Mouse (Mus musculus) T-helper 1 cell (primary cell): ENCODE measurements around the gene Nsun3.

Source experiments
- in situ Hi-C: fragments of 300-600 bp; cut with MboI, MseI; formaldehyde crosslinking; loops from one replicate; pipeline ENCODE4 v1.15.1; 2025; ENCODE audit warnings: high pct_unique_total_duplicates

Gene Nsun3

DNA sequence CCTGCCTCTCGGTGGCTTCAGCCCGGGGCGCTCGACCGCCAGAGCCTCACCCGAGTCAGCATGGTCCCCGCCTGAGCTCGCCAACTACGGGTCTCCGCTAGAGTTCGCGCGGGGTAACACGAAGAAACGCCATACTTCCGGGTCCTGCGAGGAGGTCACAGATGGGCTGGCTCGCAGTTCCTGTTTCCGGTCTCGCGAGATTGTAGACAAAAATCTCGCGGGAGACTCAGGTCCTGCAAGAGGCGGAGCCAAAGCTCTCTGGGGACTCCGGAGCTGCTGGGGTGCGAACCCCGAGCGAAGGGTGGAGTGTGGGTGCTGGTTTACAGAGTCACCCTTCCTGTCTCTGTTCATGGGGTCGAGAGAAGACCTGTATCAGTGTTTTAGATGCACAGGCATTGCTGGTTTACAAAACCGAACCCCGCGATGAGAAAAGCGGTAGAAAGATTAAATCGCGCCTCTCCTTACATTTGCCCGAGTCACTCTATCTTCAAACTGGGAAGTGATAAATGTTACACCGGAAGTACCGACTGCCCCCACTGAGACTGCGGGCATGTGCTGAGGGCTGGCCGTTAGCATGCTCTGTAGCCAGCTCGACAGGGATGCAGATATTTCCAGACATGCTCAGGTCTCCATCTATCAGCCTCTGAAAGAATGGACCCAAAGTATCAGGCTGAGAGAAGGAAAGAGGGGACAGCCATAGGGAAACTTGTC, at the start of gene Nsun3:
Gene Nsun3 (minus strand): TSS at position 198 of the 711 bp plus-strand sequence.
- in situ Hi-C loops: no loop called here

DNA sequence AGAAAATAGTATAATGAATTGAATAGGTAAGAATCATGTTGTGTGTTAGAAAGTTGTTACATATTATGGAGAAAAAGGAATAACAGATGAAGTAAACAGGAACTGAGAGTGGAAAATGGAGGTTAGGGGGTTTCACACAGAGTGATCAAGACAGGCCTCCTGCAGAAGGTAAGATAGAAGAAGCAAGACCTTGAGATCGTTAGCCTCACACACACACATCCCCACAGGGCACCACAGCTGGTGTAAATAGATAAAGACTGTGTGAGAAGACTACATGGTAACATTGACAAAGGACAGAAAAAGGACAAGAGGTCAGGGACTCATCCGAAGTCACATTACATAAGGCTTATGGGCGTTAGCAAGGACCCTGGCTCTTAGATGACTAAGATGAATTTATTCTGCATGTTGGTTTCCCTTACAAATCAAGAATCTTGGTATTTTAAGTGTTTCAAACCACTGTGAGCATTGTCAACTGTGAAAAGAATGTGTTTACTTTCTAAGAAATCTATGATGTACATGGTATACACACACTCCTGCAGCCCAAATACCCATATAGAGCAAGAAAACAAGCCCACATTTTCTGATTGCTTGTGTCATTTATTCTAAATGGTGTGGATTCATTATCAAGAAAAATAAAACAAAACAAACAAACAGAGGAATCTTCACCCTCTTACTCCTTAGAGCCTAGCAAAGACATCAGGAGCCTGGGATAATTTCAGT, 47.6 kb upstream of the Nsun3 start:
- in situ Hi-C loops: no loop called here

DNA sequence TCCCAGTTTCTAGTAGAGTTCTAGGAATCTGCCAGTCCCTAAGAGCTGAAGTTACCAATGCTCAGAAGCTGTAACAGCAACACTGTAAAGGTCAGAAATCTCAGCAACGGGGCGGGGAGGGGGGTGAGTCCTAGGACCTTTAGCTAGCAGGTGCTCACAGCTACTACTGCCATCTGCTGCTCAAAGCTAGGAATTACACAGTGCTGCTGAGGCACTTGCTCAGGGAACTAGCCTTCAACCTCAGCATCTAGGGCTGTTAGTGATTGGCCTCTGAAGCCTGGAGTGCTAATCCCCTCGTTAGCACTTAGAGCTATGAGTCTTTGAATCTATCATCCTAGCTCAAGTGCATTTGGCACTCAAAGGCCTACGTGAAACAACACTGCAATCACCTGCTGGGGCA, 45.9 kb upstream of the Nsun3 start:
- in situ Hi-C loops: no loop called here

DNA sequence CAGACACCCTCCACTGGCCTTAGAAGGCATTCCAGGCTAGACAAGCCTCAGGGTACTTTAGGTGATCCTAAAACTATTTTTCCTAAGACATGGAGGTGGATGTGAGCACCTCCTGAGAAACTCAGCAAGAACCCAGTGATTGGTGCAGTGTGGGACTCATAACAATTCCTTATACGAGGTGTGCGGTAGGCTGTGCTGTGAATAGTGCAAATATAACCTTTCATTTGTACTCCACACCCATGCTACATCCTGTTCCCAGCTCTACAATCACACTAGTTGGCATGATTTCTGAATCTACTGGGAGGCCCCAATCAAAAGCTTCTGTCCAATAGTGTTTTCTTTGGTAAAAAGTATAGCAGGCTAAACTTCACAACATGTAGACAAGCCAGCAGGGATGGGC, 45.4 kb upstream of the Nsun3 start:
- in situ Hi-C loops: no loop called here

DNA sequence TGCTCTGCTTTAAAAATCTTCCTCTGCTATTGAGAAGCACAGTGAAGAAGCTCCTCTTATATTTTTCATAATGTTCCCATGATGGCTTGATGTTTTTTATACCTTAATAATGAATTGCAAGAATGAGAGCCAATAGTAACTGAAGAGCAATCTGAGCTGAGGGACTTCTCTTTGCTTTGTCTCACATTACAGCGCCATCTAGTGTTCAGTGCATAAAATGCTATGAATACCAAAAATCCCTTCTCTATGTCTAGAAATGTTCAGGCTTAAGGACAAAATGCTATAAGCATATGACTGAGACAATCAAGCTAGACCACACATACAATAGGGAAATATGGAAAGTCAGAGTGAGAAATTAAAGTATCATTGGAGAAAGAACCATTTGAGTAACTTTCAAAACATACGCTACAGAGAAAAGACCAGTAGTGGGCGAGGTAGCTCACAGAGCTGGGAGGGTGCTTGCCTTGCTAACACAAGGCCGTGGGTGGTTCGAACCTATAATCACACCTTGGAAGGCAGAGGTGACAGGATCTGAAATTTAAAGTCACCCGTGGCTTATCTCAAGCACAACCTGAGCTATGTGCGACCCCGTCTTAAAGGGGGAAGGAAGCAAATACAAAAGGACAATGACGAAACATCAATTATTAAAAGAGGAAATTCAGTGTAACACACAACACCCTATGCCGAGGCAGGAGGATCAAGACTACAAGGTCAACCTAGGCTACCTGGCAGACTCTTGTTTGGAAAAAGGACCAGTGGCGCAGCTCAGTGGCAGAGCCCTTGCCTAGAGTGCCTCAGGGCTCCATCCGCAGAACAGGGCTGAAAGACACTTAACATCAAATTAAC, 39.8 kb upstream of the Nsun3 start:
- in situ Hi-C loops: no loop called here

DNA sequence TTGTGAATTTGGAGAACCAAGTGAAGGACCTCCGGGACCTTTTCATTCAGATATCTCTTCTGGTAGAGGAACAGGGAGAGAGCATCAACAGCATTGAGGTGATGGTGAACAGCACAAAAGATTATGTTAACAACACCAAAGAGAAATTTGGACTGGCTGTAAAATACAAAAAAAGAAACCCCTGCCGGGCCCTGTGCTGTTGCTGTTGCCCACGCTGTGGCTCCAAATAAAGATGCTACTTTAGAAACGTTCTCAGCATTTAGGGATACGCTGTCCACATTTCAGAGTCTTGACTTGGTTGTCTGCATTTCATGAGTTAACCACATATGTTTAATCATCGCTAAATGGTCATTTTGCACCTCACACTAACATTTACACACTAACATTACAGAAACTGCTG, 35.9 kb upstream of the Nsun3 start:
- in situ Hi-C loops: no loop called here

DNA sequence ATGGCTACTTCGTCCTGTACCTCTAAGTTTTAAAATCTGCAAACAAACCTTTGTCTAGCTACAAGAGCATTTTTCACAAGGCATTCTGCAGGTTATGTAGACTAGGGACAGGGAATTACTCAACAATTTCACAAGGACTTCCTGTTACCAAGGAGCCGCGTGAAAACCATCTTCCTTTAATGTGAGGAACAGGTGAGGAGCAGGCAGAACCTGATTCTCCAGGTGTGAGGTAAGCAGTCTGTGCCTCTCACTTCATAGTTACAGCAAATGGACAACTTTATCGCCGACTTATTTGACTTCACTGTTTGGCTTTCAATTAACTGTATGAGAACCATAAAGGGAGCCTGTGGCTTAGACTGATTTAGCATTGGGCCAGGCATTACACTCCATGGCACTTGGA, 27.9 kb upstream of the Nsun3 start, which contains the start of gene Stx19:
Gene Stx19 (plus strand): TSS at position 186 of the 400 bp plus-strand sequence.
- in situ Hi-C loops: loop anchor here (10.0 kb wide), 1 partner anchor 690 kb away; no protein-coding TSS in a partner anchor

DNA sequence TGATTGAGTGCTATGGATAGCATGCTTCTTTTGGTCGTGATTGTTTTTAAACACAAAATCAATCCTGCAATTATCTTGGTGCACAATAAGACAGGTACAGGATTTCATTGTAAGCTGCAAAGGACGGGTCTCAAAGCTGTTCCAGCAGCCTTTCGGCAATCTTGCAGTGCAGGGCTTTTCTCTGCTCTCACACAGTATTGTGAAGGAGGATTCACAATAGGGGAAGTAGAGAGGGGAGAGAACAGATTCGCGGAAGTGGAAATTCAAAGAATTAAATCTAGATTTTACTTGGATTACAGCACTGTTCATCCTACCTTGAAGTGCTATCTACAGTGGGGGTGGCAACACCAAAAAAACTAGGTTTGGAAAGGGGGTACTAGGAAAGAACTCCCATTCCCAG, 27.2 kb upstream of the Nsun3 start:
- in situ Hi-C loops: loop anchor here (10.0 kb wide), 1 partner anchor 689 kb away; no protein-coding TSS in a partner anchor

DNA sequence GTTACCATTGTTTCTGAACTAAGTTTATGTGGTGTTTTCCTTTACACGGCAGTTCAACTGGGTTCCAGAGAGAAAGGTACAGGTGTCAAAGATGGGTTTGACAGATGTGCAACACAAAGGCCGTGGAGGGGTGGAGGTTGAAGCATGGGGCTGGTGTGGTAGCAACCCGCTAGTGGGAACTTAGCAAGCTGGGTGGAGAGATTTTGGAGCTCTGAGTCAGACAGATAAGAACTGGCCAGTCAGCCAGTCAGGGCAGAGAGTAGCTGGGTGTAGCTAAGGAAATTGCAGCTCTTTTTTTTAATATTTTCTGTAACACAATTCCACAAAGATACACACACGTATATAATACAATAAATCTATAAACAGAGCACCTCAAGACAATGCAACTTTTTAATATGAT, 24.2 kb upstream of the Nsun3 start:
- in situ Hi-C loops: loop anchor here (10.0 kb wide), 1 partner anchor 686 kb away; no protein-coding TSS in a partner anchor

DNA sequence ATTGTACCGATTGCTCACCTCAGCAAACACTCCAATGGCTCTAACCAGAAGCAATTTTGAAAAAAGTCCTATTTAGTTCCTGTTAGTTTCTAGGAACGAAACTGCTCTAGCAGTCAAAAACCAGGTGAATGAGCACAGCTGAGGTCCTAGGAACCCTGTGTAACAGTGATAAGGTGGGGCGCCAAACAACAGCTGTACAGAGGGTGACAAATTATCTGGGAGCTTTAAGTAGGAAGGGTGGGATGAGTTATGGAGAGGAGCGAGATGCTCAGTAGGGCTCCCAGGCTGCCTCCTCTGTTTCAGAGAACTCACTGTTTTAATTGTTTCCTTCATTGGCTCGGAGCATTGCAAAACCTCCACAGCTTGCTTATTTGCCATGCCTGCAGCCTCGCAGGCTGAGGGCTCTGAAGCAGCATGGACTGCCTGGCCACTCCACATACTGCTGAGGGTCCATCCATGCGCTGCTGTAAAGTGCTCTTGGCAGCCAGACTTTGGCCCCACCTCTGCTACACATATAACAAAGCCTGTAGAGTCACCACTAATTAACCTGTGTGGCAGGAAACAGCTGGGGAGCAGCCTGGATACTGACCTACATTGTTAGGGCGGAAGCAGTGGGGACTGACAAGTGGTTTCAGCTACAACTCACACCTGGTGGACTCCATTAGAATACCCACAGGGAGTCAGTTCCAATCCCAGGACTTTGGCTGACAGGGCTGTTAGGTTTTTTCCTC, 20.8 kb upstream of the Nsun3 start:
- in situ Hi-C loops: no loop called here

DNA sequence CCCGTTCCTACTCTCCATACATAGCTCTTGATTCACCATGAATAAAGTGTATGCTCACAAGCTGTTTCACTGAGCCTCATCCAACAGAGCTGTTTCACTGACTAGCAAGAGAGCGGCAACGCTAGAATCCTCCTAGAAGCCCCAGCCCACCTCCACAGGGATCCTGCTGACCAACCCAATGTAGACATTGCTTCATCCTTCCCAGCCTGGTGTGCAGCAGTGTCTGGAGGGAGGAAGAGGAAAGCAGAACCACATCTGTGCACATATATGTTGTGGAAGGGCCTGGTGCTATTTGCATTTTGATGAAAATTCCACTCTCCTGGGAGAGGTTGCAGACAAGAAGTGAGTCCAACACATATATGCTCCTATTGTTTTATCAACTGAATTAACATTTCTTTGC, 18.0 kb upstream of the Nsun3 start:
- in situ Hi-C loops: no loop called here

DNA sequence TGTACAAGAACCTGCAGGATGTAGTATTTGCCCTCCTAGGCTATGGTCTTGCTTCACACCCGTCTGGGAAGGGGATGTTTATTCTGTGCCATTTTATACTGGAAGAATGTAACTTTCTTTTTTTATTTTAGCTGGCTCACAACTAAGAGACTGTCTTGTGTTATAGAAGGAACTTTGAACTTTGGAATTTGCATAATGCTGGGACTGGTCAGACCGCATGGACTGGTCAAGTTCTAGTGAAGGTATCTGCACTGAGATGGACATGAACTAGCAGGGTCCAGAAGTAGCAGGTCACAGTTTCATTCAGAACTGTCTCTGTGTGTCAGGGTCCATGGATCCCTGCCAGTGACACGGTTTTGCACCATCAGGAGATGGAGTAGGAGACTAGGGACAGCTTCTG, 13.2 kb upstream of the Nsun3 start:
- in situ Hi-C loops: no loop called here

DNA sequence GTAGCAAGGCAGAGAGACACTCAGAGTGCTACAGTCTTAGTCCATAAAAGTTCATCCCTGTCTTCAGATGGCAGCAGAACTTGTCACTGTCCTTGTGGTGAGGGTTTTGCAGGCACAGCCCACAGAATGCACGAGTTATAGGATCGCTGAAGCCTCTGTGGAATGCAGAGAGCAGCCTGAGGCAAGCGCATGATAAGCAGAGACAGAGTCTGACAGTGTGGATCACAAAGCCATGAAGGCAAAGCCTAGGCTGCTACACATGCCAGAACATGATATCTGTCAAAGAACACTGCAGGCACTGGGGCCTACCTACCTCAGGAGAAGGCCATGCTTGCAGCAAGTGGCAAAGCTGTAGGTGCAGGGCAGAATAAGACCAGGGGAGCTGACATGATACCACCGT, 12.8 kb upstream of the Nsun3 start:
- in situ Hi-C loops: no loop called here

DNA sequence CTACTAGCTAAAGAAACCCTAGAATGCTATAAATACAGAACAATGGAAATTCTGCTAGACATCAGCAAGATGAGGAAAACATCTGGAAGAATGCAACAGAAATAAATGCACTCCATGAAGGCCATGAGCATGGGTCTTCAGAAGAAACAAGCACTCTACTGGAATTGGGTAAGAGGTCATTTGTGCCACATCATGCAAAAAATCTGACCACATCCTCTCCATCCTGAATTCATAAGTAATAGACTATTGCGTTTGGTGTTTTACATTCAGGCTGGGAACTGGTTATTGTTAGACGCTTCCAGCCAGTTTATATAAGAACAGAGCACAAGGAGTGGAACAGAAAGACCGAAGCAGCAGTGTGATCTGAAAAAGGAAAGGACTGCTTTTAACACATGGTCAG, 12.2 kb upstream of the Nsun3 start:
- in situ Hi-C loops: no loop called here

DNA sequence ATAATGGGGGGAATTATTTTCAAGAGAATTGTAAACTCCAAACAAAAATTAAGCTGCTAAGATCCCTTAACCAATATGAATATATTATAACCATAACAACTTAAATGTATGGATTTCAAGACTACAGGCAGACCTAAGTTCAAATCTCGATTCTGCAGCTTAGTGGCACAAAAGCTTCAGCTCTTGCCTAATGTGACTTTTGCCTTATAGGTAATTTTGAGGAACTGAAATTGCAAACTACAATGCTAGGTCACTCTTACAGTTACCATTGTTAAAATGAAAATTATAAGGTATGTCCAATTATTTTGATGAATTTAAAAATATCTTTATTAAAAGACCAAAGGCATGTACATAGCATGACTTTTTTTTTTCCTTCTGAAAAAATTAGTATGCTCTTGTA, 10.0 kb upstream of the Nsun3 start:
- in situ Hi-C loops: no loop called here

DNA sequence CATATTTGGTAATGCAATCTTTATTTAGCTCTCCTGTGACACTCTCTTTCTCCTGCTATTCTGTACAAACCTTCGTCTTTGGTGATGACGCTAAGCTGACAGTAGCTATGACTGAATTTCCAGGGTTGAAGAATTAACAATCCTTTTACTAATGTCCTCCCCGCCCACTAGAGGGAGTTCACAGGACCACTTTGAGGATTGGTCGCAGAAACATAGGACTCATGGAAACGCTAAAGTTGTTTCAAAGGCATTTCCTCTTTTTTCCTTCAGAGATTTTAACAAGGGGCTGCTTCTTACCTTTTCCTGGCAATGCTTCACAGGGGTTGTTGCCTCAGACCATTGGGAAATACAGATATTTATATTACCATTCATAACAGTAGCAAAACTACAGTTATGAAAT, 4.4 kb downstream of the Nsun3 start:
- in situ Hi-C loops: no loop called here

DNA sequence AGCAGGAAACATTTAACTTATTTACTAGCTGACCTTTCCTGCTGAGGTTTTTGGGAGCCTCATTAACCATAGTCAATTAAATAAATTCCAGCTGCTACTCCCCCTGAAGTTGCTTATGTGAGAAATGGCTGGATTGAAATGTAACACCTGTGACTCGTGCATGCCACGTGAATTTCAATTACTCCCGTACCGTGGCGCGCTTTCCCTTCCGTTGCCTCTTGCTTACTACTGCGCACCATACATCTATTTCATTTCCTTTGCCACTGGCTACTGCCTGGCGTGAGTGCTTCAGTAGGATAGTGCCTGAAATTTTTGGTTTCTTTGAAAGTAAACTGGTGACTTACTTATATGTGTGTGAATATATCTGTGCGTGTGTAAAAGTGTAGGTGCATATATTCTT, 8.3 kb downstream of the Nsun3 start:
- in situ Hi-C loops: no loop called here

DNA sequence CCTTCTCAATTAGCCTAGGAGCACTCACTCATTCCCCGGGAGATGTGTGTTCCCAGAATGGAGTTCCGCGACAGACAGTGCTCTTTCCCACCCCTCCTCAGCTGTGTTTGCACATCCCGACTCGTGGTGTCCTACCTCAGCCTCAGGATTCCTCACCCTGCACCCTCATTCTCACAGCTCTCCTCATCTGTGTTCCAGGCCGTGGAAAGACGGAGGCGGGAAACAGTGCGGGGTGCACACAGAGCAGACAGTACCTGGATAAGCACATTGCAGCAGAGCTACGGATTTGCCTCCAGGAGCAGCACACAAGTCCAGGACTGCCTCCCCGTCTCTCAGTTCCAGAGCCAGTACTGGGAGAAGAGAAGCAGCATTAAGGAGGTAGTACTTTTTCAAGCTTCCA, 10.6 kb downstream of the Nsun3 start:
- in situ Hi-C loops: no loop called here

DNA sequence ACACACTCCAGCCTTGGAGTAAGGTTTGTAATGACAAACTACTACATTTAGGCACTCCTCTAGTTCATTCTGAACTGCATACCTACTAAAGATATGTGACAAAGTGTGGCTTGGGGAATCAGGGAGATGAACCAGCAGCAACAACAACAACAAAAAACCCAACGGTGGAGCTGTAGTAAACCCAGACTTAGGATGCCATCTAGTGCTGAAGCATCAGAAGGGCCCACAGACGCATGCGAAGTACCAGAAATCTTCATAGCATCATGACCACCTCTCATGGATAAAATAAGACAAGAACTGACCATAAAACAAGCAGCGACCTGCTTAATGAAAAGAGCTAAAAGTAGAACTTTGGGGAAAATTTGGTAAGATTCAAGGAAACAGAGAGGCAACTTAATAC, 13.2 kb downstream of the Nsun3 start:
- in situ Hi-C loops: no loop called here

DNA sequence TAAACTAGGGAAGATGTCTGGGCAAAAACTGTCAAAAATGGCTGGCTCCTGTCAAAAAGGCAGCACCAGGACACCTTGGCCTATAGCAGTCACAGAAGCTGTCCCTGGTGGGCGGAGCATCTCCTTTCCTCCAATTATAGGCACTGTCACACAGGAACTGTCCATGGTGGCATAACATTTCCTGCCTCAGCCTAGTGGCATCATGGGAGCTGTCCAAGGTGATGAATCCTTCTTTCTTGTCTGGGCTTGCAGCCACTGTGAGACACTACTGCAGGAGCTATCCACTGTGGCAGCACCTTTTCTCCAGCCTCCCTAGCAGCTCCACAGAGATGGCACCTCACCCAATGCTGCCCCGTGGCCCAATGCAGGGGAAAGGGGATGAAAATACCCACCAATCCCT, 28.3 kb downstream of the Nsun3 start:
- in situ Hi-C loops: no loop called here

DNA sequence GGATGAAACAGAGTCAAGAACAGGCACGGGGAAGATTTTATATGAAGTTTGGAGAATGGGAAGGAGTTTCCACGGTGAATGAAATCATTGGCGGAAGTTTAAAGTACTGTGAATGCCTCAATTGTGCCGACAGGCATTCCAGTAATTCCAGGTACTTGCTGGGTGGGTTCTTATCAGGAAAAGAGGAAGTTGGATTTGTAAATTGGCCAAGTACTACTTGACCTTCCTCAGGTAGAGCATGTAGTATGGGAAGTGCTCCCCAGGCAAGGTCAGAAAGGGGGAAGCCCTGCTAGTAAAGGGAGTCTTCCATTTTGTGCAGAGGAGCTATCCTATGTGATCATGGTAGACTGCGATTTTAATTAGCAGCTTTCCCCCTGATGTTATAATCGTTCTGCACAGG, 31.3 kb downstream of the Nsun3 start:
- in situ Hi-C loops: no loop called here

DNA sequence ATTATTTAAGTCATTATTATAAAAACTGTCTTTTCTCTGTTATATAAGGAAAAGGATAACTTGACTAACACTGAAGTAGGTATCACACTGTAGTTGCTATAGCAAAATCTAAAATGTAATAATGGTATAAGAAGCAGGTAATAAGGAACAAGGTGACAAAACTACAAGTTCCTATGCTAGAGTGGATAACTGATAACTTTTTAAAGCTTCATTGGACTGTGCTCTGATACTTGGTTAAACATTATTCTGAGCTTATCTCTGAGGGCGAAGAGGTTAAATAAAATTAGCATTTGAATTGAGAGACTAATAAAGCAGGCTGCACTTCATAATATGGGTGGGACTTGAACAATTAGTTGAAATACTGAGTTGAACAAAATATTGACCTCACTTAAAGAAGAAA, 33.0 kb downstream of the Nsun3 start:
- in situ Hi-C loops: no loop called here
